Mouse (Mus musculus): ENCODE measurements around the gene Sit1. TPM values are rescaled to one million over a fixed set of nuclear protein-coding genes. Genes with fewer than 3 reads are reported as not detected.
"Not testable (repeated sequence)": the region's sequence is repeated elsewhere in the genome, so short reads cannot be mapped to it uniquely, and the experiment has no call there.

Sit1 gene
- total and polyA plus RNA-seq, 3 experiments = 0.73 TPM; not detected in 2

- DNase-seq = peak; percentile 90
Measured at GRCm38 (mm10) chr4:43499407-43500333, 16.1 kb upstream of the Sit1 start, which contains the start of gene Arhgef39. Arhgef39 (minus strand) TSS chr4:43499695.

GRCm38 (mm10) chr4:43498983-43499382 is 15.4 kb upstream of the Sit1 start:
- DNase-seq = no peak

- DNase-seq = no peak
Measured at GRCm38 (mm10) chr4:43497946-43498345, 14.4 kb upstream of the Sit1 start.

GRCm38 (mm10) chr4:43497405-43497804 is 13.9 kb upstream of the Sit1 start:
- DNase-seq = no peak

- no peak for DNase-seq
Measured at GRCm38 (mm10) chr4:43496587-43496986, 13.1 kb upstream of the Sit1 start.

- DNase-seq = no peak
Measured at GRCm38 (mm10) chr4:43493846-43494240, 10.3 kb upstream of the Sit1 start.

- peak; percentile 98 for DNase-seq
Measured at GRCm38 (mm10) chr4:43493186-43493845, 9.8 kb upstream of the Sit1 start.

- peak; percentile 96 for DNase-seq
Measured at GRCm38 (mm10) chr4:43492821-43493185, 9.3 kb upstream of the Sit1 start, which contains the start of gene Ccdc107. Ccdc107 (plus strand) TSS chr4:43492900.

- DNase-seq = no peak
Measured at GRCm38 (mm10) chr4:43492101-43492820, 8.7 kb upstream of the Sit1 start.

GRCm38 (mm10) chr4:43490801-43491200 is 7.3 kb upstream of the Sit1 start:
- no peak for DNase-seq

GRCm38 (mm10) chr4:43489611-43490010 is 6.1 kb upstream of the Sit1 start:
- no peak for DNase-seq

GRCm38 (mm10) chr4:43485666-43486065 is 2.1 kb upstream of the Sit1 start:
- not testable (repeated sequence) for DNase-seq

GRCm38 (mm10) chr4:43482591-43482990 is 943 bp downstream of the Sit1 start:
- peak; percentile 75 for DNase-seq

GRCm38 (mm10) chr4:43481894-43482456 is 1.6 kb downstream of the Sit1 start:
- DNase-seq = no peak

GRCm38 (mm10) chr4:43480985-43481384 is 2.5 kb downstream of the Sit1 start:
- DNase-seq = no peak

GRCm38 (mm10) chr4:43478906-43479832 is 4.4 kb downstream of the Sit1 start:
- peak; percentile 58 for DNase-seq

- DNase-seq = no peak
Measured at GRCm38 (mm10) chr4:43478534-43478858, 5.0 kb downstream of the Sit1 start.

GRCm38 (mm10) chr4:43477857-43478533 is 5.5 kb downstream of the Sit1 start:
- DNase-seq = peak; percentile 92

- no peak for DNase-seq
Measured at GRCm38 (mm10) chr4:43476604-43477003, 6.9 kb downstream of the Sit1 start.

GRCm38 (mm10) chr4:43473636-43474035 is 9.9 kb downstream of the Sit1 start:
- no peak for DNase-seq

GRCm38 (mm10) chr4:43470301-43470700 is 13.2 kb downstream of the Sit1 start:
- DNase-seq = no peak

Data from adrenal gland, adult 2 months (tissue).